Mouse (Mus musculus) forebrain, embryonic 10.5 days (tissue): Measurements from ENCODE around the gene Ppm1m. TPM values are rescaled to one million over a fixed set of nuclear protein-coding genes. Genes with fewer than 3 reads are reported as not detected.

Experiments
- DNase-seq: peaks from one replicate; pipeline ENCODE4 v3.0.0-alpha.2; 2017; ENCODE audit warnings: low spot score; ENCODE audit errors: extremely low spot score
- H3K27ac ChIP-seq: fragments of 300-500 bp; sonication (generic); 2 replicates; pipeline ENCODE4 v1.5.1; 2016; ENCODE audit warnings: mild to moderate bottlenecking
- H3K27me3 ChIP-seq: fragments of 300-500 bp; sonication (generic); 2 replicates; pipeline ENCODE4 v1.6.1; 2016; ENCODE audit warnings: mild to moderate bottlenecking; ENCODE audit not compliant: poor library complexity, severe bottlenecking
- H3K36me3 ChIP-seq: fragments of 300-500 bp; sonication (generic); replicated peaks from 2 replicates; pipeline ENCODE4 v1.6.1; 2016; ENCODE audit warnings: mild to moderate bottlenecking, moderate library complexity
- H3K4me1 ChIP-seq: fragments of 300-500 bp; sonication (generic); 2 replicates; pipeline ENCODE4 v1.6.1; 2016
- H3K4me3 ChIP-seq: fragments of 300-500 bp; sonication (generic); 2 replicates; pipeline ENCODE4 v1.5.1; 2016; ENCODE audit warnings: mild to moderate bottlenecking, moderate library complexity
- H3K9me3 ChIP-seq: fragments of 300-500 bp; sonication (generic); 2 replicates; pipeline ENCODE4 v1.6.1; 2016; ENCODE audit warnings: mild to moderate bottlenecking, moderate library complexity
- WGBS: fragments of 180-500 bp; shearing (Covaris S2); methylation state at CpG from one replicate; pipeline ENCODE4 v1.1.7; 2016; 5-methylcytosine and 5-hydroxymethylcytosine counted together
- polyA plus RNA-seq: library from polyadenylated mRNA; unstranded; fragments of >200 nt; fragmentation: Nextera tagmentation; extraction: Ambion mirVana; gene quantifications from 2 replicates; pipeline ENCODE4 v1.2.1, GENCODE M21; 2016

Gene Ppm1m
- polyA plus RNA-seq, 1 experiment from 2014 or later, result 42.0 TPM

- Histone ChIP-seq H3K36me3 (peaks cover 51% of the 10 kb centered on the region), H3K9me3 (no peaks in the 10 kb centered on the region)
- WGBS, result 17% methylated on average over 37 of the region's 37 CpGs
Measured at GRCm38 (mm10) chr9:106211680-106212593, 12.4 kb upstream of the Ppm1m start.

GRCm38 (mm10) chr9:106210853-106211609 lies 11.5 kb upstream of the Ppm1m start:
- 29% methylated on average over 9 of the region's 9 CpGs for WGBS
- H3K27ac ChIP-seq, result peak overlapping the region; percentile 85
- peaks cover 28% of the 10 kb centered on the region for H3K4me1 ChIP-seq
- no peaks in the 10 kb centered on the region for H3K9me3 ChIP-seq
- H3K27me3 ChIP-seq, result no peaks in the 10 kb centered on the region
- DNase-seq, result peak; percentile 41
- peak overlapping the region; percentile 43 for H3K4me3 ChIP-seq
- H3K36me3 ChIP-seq, result peaks cover 55% of the 10 kb centered on the region

More at GRCm38 (mm10) chr9:106211680-106212593, 12.4 kb upstream of the Ppm1m start:
- peak overlapping the region; percentile 43 for H3K4me3 ChIP-seq
- peak; percentile 90 for DNase-seq
- no peaks in the 10 kb centered on the region for H3K27me3 ChIP-seq
- H3K4me1 ChIP-seq, result peaks cover 22% of the 10 kb centered on the region
- H3K27ac ChIP-seq, result peak overlapping the region; percentile 85

- no peaks in the 10 kb centered on the region for H3K27me3 ChIP-seq
- no peak for DNase-seq
- 92% methylated on average over 4 of the region's 4 CpGs for WGBS
- no peak overlapping the region for H3K4me3 ChIP-seq
- peaks cover 50% of the 10 kb centered on the region for H3K36me3 ChIP-seq
- no peak overlapping the region for H3K27ac ChIP-seq
- H3K9me3 ChIP-seq, result no peaks in the 10 kb centered on the region
- H3K4me1 ChIP-seq, result peaks cover 37% of the 10 kb centered on the region
Measured at GRCm38 (mm10) chr9:106209954-106210353, 10.4 kb upstream of the Ppm1m start.

GRCm38 (mm10) chr9:106208181-106208580 lies 8.6 kb upstream of the Ppm1m start:
- Histone ChIP-seq H3K4me1 (peaks cover 55% of the 10 kb centered on the region), H3K9me3 (no peaks in the 10 kb centered on the region), H3K27me3 (peaks cover 9% of the 10 kb centered on the region; the same call in 1 of the 2 replicates), H3K27ac (no peak overlapping the region), H3K36me3 (peaks cover 37% of the 10 kb centered on the region), H3K4me3 (no peak overlapping the region)
- no peak for DNase-seq
- WGBS, result 84% methylated on average over 5 of the region's 5 CpGs

- Histone ChIP-seq H3K4me3 (no peak overlapping the region), H3K27me3 (peaks cover 17% of the 10 kb centered on the region), H3K4me1 (peaks cover 54% of the 10 kb centered on the region), H3K9me3 (no peaks in the 10 kb centered on the region), H3K27ac (no peak overlapping the region), H3K36me3 (peaks cover 26% of the 10 kb centered on the region)
- WGBS, result 93% methylated on average over 2 of the region's 2 CpGs
- DNase-seq, result no peak
Measured at GRCm38 (mm10) chr9:106206515-106206914, 7.0 kb upstream of the Ppm1m start.

- no peak for DNase-seq
- Histone ChIP-seq H3K4me1 (peaks cover 47% of the 10 kb centered on the region), H3K27ac (no peak overlapping the region), H3K4me3 (no peak overlapping the region), H3K9me3 (no peaks in the 10 kb centered on the region), H3K27me3 (peaks cover 20% of the 10 kb centered on the region), H3K36me3 (peaks cover 26% of the 10 kb centered on the region)
- WGBS, result 77% methylated on average over 7 of the region's 7 CpGs
Measured at GRCm38 (mm10) chr9:106205713-106206290, 6.3 kb upstream of the Ppm1m start.

GRCm38 (mm10) chr9:106203990-106204851 lies 4.7 kb upstream of the Ppm1m start:
- H3K9me3 ChIP-seq, result no peaks in the 10 kb centered on the region
- H3K4me3 ChIP-seq, result peak overlapping the region; percentile 68
- H3K36me3 ChIP-seq, result peaks cover 26% of the 10 kb centered on the region
- WGBS, result 81% methylated on average over 7 of the region's 7 CpGs
- peaks cover 33% of the 10 kb centered on the region for H3K27me3 ChIP-seq
- H3K27ac ChIP-seq, result peak overlapping the region; percentile 85; the same call in 1 of the 2 replicates
- no peak for DNase-seq
- H3K4me1 ChIP-seq, result peaks cover 54% of the 10 kb centered on the region

GRCm38 (mm10) chr9:106202819-106203636 lies 3.5 kb upstream of the Ppm1m start, which contains the start of gene Twf2:
Gene Twf2 (plus strand): TSS chr9:106203108.
- Histone ChIP-seq H3K27me3 (peaks cover 33% of the 10 kb centered on the region), H3K4me1 (peaks cover 66% of the 10 kb centered on the region), H3K4me3 (peak within 1 kb of the TSS; percentile 68), H3K9me3 (no peaks in the 10 kb centered on the region), H3K27ac (peak within 1 kb of the TSS; percentile 85), H3K36me3 (peaks cover 18% of the 10 kb centered on the region)
- WGBS, result 2% methylated on average over 61 of the region's 61 CpGs
- peak; percentile 91 for DNase-seq

- no peak for DNase-seq
- peaks cover 17% of the 10 kb centered on the region for H3K36me3 ChIP-seq
- no peak overlapping the region for H3K27ac ChIP-seq
- peaks cover 33% of the 10 kb centered on the region for H3K27me3 ChIP-seq
- H3K4me1 ChIP-seq, result peaks cover 78% of the 10 kb centered on the region
- H3K9me3 ChIP-seq, result no peaks in the 10 kb centered on the region
- 86% methylated on average over 3 of the region's 3 CpGs for WGBS
- H3K4me3 ChIP-seq, result peak overlapping the region; percentile 68; the same call in 1 of the 2 replicates
Measured at GRCm38 (mm10) chr9:106201895-106202294, 2.3 kb upstream of the Ppm1m start.

- peak overlapping the region; percentile 77 for H3K4me3 ChIP-seq
- peaks cover 29% of the 10 kb centered on the region for H3K27me3 ChIP-seq
- H3K36me3 ChIP-seq, result peaks cover 37% of the 10 kb centered on the region
- DNase-seq, result peak; percentile 76
- H3K4me1 ChIP-seq, result peaks cover 59% of the 10 kb centered on the region
- 0% methylated on average over 49 of the region's 51 CpGs for WGBS
- H3K9me3 ChIP-seq, result no peaks in the 10 kb centered on the region
- H3K27ac ChIP-seq, result peak overlapping the region; percentile 90
Measured at GRCm38 (mm10) chr9:106198962-106199458, 536 bp downstream of the Ppm1m start.

GRCm38 (mm10) chr9:106197732-106198131 lies 1.8 kb downstream of the Ppm1m start:
- 95% methylated on average over 9 of the region's 9 CpGs for WGBS
- Histone ChIP-seq H3K36me3 (peaks cover 48% of the 10 kb centered on the region), H3K4me3 (peak overlapping the region; percentile 77; the same call in 1 of the 2 replicates), H3K4me1 (peaks cover 47% of the 10 kb centered on the region), H3K9me3 (no peaks in the 10 kb centered on the region), H3K27me3 (peaks cover 23% of the 10 kb centered on the region), H3K27ac (no peak overlapping the region)
- no peak for DNase-seq
